Mouse (Mus musculus) hindbrain, embryonic 14.5 days (tissue): ENCODE measurements at regions not wholly inside any gene's neighbourhood (a gene's known extent, or its start where the extent isn't known, plus 50 kb on each side); places are given as distances from the start of the nearest gene placed in this dataset.

ENCODE experiments used
- ATAC-seq: fragments of 200-750 bp; cut with Nextera tagmentation; 2 replicates; pipeline ENCODE4 v1.8.0; 2017; ENCODE audit warnings: moderate number of reproducible peaks, mild to moderate bottlenecking, moderate TSS enrichment, moderate library complexity; ENCODE audit not compliant: low FRiP score
- DNase-seq: peaks from one replicate; pipeline ENCODE4 v3.0.0-alpha.2; 2015; ENCODE audit warnings: low spot score
- H3K27ac ChIP-seq: fragments of 300-500 bp; sonication (generic); 2 replicates; pipeline ENCODE4 v1.5.1; 2014; ENCODE audit warnings: mild to moderate bottlenecking, moderate library complexity
- H3K27me3 ChIP-seq: fragments of 300-500 bp; sonication (generic); 2 replicates; pipeline ENCODE4 v1.6.1; 2014; ENCODE audit warnings: mild to moderate bottlenecking, low read length, mixed read lengths; ENCODE audit not compliant: control insufficient read depth, insufficient read depth
- H3K36me3 ChIP-seq: fragments of 300-500 bp; sonication (generic); replicated peaks from 2 replicates; pipeline ENCODE4 v1.6.1; 2014; ENCODE audit not compliant: control insufficient read depth, insufficient read depth
- H3K4me1 ChIP-seq: fragments of 300-500 bp; sonication (generic); replicated peaks from 2 replicates; pipeline ENCODE4 v1.6.1; 2014; ENCODE audit warnings: antibody characterized with exemption, low read length, mixed read lengths; ENCODE audit not compliant: control insufficient read depth, insufficient read depth
- H3K4me2 ChIP-seq: fragments of 300-500 bp; sonication (generic); replicated peaks from 2 replicates; pipeline ENCODE4 v1.6.1; 2014; ENCODE audit warnings: mild to moderate bottlenecking, moderate library complexity
- H3K4me3 ChIP-seq: fragments of 300-500 bp; sonication (generic); replicated peaks from 2 replicates; pipeline ENCODE4 v1.5.1; 2014; ENCODE audit warnings: mild to moderate bottlenecking, low read length
- H3K9ac ChIP-seq: fragments of 300-500 bp; sonication (generic); 2 replicates; pipeline ENCODE4 v1.6.1; 2014
- H3K9me3 ChIP-seq: fragments of 300-500 bp; sonication (generic); 2 replicates; pipeline ENCODE4 v1.6.1; 2016; ENCODE audit warnings: low read length; ENCODE audit not compliant: control insufficient read depth
- WGBS: fragments of 180-500 bp; shearing (Covaris S2); extraction: QIAGEN DNeasy Blood & Tissue Kit; methylation state at CpG from one replicate; pipeline ENCODE4 v1.1.7; 2014; 5-methylcytosine and 5-hydroxymethylcytosine counted together

DNA sequence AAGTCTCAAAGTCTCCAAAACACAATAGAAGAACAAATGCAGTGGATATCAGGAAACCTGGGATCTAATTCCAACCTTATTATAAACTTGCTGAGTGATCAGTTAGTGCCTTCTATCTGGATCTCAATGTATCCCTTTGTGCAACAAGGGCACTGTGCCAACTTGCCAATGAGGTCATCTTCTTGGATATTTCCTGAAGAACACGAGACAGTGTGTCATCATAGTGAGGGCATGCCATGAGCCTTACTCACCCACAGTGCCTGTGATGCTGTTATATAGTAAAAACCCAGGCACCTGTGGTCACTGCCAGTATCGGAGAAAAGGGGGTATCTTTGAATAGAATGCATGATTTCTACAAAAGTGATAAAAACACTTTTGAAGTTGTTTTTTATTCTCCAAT, 60.2 kb upstream of the Cd34 start:
- no peaks in the 10 kb centered on the region for H3K9me3 ChIP-seq
- ATAC-seq (no peak), DNase-seq (no peak)
- no peak overlapping the region for H3K4me2 ChIP-seq
- no peaks in the 10 kb centered on the region for H3K27me3 ChIP-seq
- 74% methylated on average over 2 of the region's 2 CpGs for WGBS
- no peak overlapping the region for H3K27ac ChIP-seq
- no peaks in the 10 kb centered on the region for H3K36me3 ChIP-seq
- no peaks in the 10 kb centered on the region for H3K4me1 ChIP-seq
- H3K9ac ChIP-seq = no peak overlapping the region
- no peak overlapping the region for H3K4me3 ChIP-seq

DNA sequence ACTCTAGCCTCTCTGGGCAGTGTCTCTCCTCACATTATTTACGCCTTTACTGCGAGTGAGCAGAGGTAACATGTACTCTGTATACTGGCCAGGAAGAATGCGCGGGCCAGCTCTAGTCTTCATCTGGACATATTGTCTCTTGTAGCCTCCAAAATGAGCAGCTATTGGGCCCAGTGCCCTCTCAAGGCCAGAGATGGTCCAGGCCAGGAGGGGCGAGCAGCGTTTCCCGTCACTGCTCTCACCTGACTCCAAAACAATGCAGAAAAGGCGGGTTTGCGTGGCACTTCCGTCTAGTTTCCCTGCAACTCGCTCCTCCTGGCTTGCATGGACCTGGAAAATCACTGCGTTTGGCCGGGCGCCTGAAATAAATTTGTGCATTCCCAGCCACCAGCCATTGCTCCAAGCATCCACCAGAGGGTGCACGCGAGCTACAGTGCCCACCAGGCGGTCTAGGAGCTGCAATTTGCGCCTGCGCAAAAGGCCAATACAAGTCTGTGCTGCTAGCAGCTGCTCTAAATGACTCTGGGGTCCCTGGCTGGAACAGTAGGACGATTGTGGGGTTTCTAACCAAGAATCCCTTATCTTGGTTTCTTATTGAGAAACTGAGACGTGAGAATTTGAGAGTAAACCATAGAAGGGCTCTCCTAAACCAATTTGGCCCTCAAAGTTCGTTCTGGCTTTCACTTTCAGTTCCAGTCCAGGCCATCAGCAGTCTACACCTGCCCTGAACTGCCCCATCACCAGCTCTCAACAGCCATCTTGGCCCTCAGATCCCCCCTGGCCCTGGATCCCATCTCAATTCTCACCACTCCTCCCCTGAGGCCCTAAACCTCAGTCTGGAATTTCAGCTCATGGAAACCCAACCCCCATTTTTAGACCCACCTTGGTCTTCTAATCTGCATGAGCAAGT, 59.0 kb upstream of the Cd34 start:
- Histone ChIP-seq H3K27me3 (no peaks in the 10 kb centered on the region), H3K4me2 (peak overlapping the region; percentile 27; the same call in 1 of the 2 replicates), H3K36me3 (no peaks in the 10 kb centered on the region), H3K27ac (no peak overlapping the region), H3K4me3 (no peak overlapping the region), H3K9me3 (no peaks in the 10 kb centered on the region), H3K4me1 (no peaks in the 10 kb centered on the region), H3K9ac (no peak overlapping the region)
- 26% methylated on average over 22 of the region's 22 CpGs for WGBS
- peak; percentile 95 for DNase-seq
- ATAC-seq = peak; percentile 88

DNA sequence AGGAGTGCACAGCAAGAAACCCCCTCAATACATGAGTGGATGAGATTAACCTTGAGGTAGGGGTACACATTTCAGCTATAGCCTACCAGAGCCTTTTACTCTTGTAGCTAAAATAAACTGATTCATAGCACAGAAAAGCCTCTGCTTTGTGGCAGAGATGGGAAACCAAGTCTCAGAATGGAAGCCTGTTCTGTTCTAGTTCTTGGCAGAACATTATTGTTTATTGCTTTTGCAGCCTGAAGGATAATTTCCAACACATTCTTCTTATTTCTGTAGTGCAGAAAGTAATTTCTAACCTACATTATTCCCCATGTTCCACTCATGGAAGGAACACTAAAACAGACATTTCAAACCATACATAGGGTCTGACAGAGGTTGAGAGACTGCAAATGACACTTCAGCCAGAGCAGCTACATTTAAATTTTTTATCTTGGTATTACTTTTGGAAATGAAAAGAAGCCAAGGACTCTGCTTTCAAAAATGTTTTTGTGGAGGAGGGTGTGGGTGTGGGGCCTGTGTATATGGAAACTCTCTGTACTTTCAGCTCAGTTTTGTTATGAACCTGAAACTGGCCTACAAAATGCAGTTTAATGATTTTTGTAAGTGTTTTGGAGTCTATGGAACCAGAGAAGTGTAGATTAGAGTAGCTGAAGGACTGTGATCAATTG, 56.9 kb upstream of the Cd34 start:
- Histone ChIP-seq H3K27me3 (no peaks in the 10 kb centered on the region), H3K4me3 (no peak overlapping the region), H3K36me3 (no peaks in the 10 kb centered on the region), H3K9me3 (no peaks in the 10 kb centered on the region), H3K4me1 (no peaks in the 10 kb centered on the region), H3K27ac (no peak overlapping the region), H3K9ac (no peak overlapping the region), H3K4me2 (no peak overlapping the region)
- no peak for DNase-seq
- no peak for ATAC-seq

DNA sequence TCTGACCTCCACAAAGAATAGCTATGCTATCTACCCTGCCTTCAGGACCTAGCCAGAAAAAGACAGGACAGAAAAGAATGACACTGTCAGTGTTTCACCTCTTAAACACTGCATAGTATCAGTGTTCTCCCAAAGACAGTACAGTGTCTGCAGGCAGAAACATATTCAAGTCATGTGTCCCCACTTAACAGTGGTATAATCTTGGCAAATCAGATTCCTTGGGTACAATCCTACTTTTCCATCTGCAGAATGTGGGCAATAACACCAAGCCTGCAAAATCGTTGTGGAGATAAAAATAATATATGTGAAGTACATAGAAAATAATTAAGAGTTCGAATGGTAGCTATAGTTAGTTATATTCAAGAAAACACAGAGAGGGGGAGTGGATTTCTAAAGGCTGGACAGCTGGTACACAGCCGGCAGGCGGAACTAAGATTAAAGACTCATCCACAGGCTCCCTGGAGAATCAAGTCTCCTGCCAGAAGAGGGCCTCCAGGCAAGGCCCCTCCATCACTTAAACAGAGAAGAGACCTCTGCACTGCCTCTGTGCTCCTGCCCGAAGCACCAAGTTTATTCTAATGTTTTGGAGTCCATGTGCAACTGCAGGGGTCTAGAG, 53.4 kb upstream of the Cd34 start:
- Histone ChIP-seq H3K27me3 (no peaks in the 10 kb centered on the region), H3K27ac (no peak overlapping the region), H3K36me3 (no peaks in the 10 kb centered on the region), H3K4me3 (no peak overlapping the region), H3K9ac (no peak overlapping the region), H3K4me2 (no peak overlapping the region), H3K9me3 (no peaks in the 10 kb centered on the region), H3K4me1 (no peaks in the 10 kb centered on the region)
- DNase-seq (no peak), ATAC-seq (no peak)
- WGBS = 48% methylated on average over 5 of the region's 5 CpGs

DNA sequence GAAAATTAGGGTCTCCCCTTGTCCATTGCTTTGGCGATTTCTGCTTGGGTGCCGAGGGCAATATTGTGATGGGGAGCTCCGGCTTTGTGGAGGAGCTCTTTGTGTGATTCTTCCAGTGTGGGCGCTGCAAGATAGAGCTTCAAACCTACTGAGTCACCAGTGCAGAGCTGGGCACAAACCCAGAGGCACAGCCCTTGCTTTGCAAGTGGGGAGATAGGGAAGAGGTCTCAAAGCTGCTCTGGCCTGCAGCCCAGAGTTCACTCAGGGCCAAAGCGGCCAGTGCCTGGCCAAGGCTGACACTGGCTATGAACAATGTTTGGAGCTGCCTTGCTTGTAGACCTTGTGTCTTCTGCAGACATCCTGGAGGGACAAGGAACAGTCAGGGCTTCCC, 52.9 kb upstream of the Cd34 start:
- ATAC-seq = no peak
- H3K9me3 ChIP-seq = no peaks in the 10 kb centered on the region
- DNase-seq = no peak
- H3K4me1 ChIP-seq = no peaks in the 10 kb centered on the region
- no peak overlapping the region for H3K9ac ChIP-seq
- H3K27me3 ChIP-seq = no peaks in the 10 kb centered on the region
- WGBS = 84% methylated on average over 5 of the region's 5 CpGs
- H3K27ac ChIP-seq = no peak overlapping the region
- H3K4me3 ChIP-seq = no peak overlapping the region
- H3K36me3 ChIP-seq = no peaks in the 10 kb centered on the region
- H3K4me2 ChIP-seq = no peak overlapping the region
